Mouse (Mus musculus) thymus, adult 18-20 months (tissue): ENCODE data around the gene Pkd2l1.
"Not testable (repeated sequence)": the region's sequence is repeated elsewhere in the genome, so short reads cannot be mapped to it uniquely, and the experiment has no call there.

Experiments used
- DNase-seq, 2 experiments: peaks; one replicate each; pipeline ENCODE4 v3.0.0; 2022; ENCODE audit warnings: mixed read lengths in 2 of 2

Gene Pkd2l1

GRCm38 (mm10) chr19:44153781-44154180 is 38.5 kb downstream of the Pkd2l1 start:
- no peak for DNase-seq

- DNase-seq: no peak
Observed at GRCm38 (mm10) chr19:44148991-44149390, 43.3 kb downstream of the Pkd2l1 start.

- no peak for DNase-seq
Observed at GRCm38 (mm10) chr19:44148345-44148744, 43.9 kb downstream of the Pkd2l1 start.

GRCm38 (mm10) chr19:44146951-44147350 is 45.3 kb downstream of the Pkd2l1 start:
- no peak for DNase-seq

GRCm38 (mm10) chr19:44146568-44146879 is 45.7 kb downstream of the Pkd2l1 start:
- DNase-seq: no peak

- DNase-seq: peak; percentile 79 to 81
Observed at GRCm38 (mm10) chr19:44145702-44146567, 46.3 kb downstream of the Pkd2l1 start, which contains the start of gene Bloc1s2. TSS of gene Bloc1s2 (minus strand) at chr19:44146446.

- DNase-seq: no peak
Observed at GRCm38 (mm10) chr19:44144366-44144765, 47.9 kb downstream of the Pkd2l1 start.

- no peak for DNase-seq
Observed at GRCm38 (mm10) chr19:44135960-44136485, 56.2 kb downstream of the Pkd2l1 start.

GRCm38 (mm10) chr19:44135072-44135959 is 56.9 kb downstream of the Pkd2l1 start, which contains the start of gene Cwf19l1:
TSS of gene Cwf19l1 (minus strand) at chr19:44135876.
- DNase-seq: peak; percentile 45 to 75

- no peak for DNase-seq
Observed at GRCm38 (mm10) chr19:44132917-44133316, 59.3 kb downstream of the Pkd2l1 start.

GRCm38 (mm10) chr19:44128560-44128959 is 63.7 kb downstream of the Pkd2l1 start:
- no peak for DNase-seq

GRCm38 (mm10) chr19:44127729-44128497 is 64.3 kb downstream of the Pkd2l1 start:
- DNase-seq: no peak

- DNase-seq: no peak
Observed at GRCm38 (mm10) chr19:44121137-44121536, 71.1 kb downstream of the Pkd2l1 start.

GRCm38 (mm10) chr19:44120686-44121085 is 71.6 kb downstream of the Pkd2l1 start:
- not testable (repeated sequence) for DNase-seq

- DNase-seq: no peak
Observed at GRCm38 (mm10) chr19:44117793-44118192, 74.4 kb downstream of the Pkd2l1 start.

GRCm38 (mm10) chr19:44111706-44112105 is 80.5 kb downstream of the Pkd2l1 start:
- DNase-seq: no peak

- no peak for DNase-seq
Observed at GRCm38 (mm10) chr19:44110356-44110755, 81.9 kb downstream of the Pkd2l1 start.

- no peak for DNase-seq
Observed at GRCm38 (mm10) chr19:44108996-44109395, 83.2 kb downstream of the Pkd2l1 start.

GRCm38 (mm10) chr19:44107661-44108521 is 84.4 kb downstream of the Pkd2l1 start:
- DNase-seq: no peak

- peak; percentile 89 to 92 for DNase-seq
Observed at GRCm38 (mm10) chr19:44106831-44107660, 85.2 kb downstream of the Pkd2l1 start, which contains the start of gene Chuk. TSS of gene Chuk (minus strand) at chr19:44107480.
